Mouse (Mus musculus): Measurements from ENCODE around the gene Chmp5. TPM values are rescaled to one million over a fixed set of nuclear protein-coding genes. Genes with fewer than 3 reads are reported as not detected.

Gene Chmp5
- total RNA-seq, 2 experiments from 2014 or later, result 21.2 to 21.6 TPM

DNA sequence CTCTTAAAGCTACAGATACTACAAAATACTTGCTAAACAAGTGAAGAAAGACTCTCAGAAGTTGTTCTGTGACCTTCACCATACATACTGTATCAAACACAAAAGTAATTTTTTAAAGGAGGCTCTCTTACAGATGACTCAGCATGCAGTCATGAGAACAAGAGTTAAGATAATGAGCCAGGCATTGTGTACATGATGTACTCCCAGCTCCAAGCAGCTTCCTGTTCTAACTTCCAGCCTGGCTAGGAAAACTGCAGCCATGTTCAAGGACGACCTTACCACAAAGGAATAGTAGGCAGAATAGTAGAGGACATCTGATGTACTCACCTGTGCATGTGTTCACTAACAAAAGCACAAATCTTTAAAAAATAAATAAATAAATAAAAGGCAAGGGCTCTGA lies 52.1 kb downstream of the Chmp5 start:
- intact Hi-C loops (cut with DNase I), result no loop called here
- no peak for DNase-seq

DNA sequence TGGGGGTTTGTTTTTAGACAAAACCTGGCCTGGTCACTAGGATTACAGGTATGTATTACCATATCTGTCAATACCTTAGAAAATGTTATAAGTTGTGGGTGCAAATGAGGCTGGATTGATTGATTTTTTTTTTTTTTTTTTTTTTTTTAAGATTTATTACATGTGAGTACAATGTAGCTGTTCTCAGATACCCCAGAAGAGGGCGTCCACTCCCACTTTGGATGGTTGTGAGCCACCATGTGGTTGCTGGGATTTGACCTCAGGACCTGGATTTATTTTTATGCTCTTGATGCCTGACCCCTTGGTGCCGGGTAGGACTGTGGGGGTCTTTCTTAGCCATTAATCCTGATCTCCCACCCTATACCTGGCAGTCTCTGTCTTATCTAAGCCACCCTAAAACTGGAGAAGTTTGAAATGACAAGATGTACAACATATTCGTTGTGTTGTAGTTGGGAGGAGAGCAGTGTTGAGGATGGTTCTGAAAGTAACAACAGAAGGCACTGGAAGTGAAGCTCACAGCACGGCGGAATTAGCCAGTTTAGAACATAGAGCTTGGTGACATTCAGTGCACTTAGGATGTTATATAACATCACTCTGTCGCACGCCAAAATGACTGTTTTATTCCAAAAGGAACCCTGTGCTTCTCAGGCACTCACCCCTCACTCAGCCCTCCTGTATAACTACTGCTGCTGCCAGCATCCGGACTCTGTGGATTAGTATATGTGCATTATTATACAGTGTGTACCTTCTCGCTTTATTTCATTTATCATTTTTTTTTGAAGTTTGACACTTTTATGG lies 52.8 kb downstream of the Chmp5 start:
- no peak for DNase-seq
- intact Hi-C loops (cut with DNase I), result no loop called here

DNA sequence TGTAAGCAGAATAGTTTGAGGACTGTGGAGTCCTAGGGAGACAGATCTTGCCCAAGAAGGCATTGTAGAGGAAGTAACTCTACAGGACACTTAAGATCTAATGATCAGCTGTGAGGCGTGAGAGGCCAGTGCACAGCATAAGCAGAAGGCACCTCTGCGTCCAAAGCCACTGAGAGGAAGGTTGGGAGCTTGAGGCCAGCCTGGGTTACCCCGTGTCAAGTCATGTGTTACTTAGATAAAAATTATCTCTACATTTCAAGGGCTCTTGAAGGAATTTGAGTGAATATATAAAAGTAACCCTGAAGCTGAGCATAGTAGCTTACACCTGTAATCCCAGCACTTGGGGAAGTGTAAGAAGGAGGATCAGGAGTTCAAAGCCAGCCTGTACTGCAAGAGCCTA lies 65.1 kb downstream of the Chmp5 start:
- no peak for DNase-seq
- intact Hi-C loops (cut with DNase I), result no loop called here

Small RNAs within 50 kb of the gene (microRNA-seq; reads per million reads assigned to microRNA genes)
- 0.74 to 2.1 reads per million in 2 experiments for gene Mir3094

Other genes starting within 250 kb of the Chmp5 start
- 10 to 100 TPM; 14.4 to 15.5 TPM for gene Aptx, start 245.2 kb upstream of the Chmp5 start, total RNA-seq (2021)
- 10 to 100 TPM; 31.8 to 38.3 TPM for gene Dnaja1, start 226.3 kb upstream of the Chmp5 start, total RNA-seq (2021)
- 10 to 100 TPM; 23.7 to 28.3 TPM for gene Smu1, start 190.5 kb upstream of the Chmp5 start, total RNA-seq (2021)
- 10 to 100 TPM; 28.1 to 29.9 TPM for gene B4galt1, start 94.4 kb upstream of the Chmp5 start, total RNA-seq (2021)
- not detected for gene Spink4, start 28.4 kb upstream of the Chmp5 start, total RNA-seq (2021)
- 100 to 1,000 TPM; 185 to 205 TPM for gene Bag1, start 113 bp upstream of the Chmp5 start, total RNA-seq (2021)
- gene Nfx1, start 22.5 kb downstream of the Chmp5 start, total RNA-seq (2021), result 10 to 100 TPM; 17.3 to 21.8 TPM
- 10 to 100 TPM; 10.5 to 10.8 TPM for gene Aqp7, start 99.7 kb downstream of the Chmp5 start, total RNA-seq (2021)
- not detected for gene Aqp3, start 149.8 kb downstream of the Chmp5 start, total RNA-seq (2021)
- 10 to 100 TPM; 13.9 to 15.4 TPM for gene Nol6, start 176.0 kb downstream of the Chmp5 start, total RNA-seq (2021)
- gene Ube2r2, start 187.3 kb downstream of the Chmp5 start, total RNA-seq (2021), result 100 to 1,000 TPM; 122 to 145 TPM